Mouse (Mus musculus): Measurements from ENCODE around the gene Klc3.

The Klc3 gene

DNA sequence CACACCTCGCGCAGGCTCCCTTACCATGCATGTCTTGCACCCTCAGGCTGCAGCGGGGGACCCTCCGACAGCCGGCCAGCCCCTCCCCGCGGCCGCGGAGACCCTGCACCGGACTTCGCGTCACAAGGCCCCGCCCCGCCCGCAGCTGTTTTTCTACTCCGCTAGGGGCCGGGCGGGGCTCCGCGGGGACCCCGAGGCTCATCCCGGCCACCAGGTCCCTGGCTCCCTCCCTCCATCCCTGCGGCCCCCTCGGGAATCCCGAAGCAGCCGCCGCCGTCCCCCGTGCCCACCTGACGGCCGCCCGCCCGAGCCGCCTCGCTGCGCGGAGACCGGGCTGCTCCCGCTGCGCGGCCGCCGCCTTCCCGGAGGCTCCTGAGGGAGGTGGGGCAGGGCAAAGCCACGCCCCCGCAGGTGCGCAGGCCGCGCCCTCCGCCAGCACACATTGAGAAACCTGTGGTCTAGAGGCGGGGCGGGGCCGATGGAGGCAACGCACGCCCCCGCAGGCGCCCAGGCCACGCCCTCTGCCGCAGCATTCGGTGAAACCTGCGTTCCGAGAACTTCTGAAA lies at the start of gene Klc3:
Gene Klc3, minus strand, starts transcription at position 374 of the 566 bp plus-strand sequence.
- peak; percentile 32 to 81 for DNase-seq (ENCODE audit: low spot score in 2 of 2)

- no peak for DNase-seq (ENCODE audit: low spot score in 2 of 2)
These were observed 45.3 kb upstream of the Klc3 start for GRCm38 (mm10) chr7:19449165-19449564.

DNA sequence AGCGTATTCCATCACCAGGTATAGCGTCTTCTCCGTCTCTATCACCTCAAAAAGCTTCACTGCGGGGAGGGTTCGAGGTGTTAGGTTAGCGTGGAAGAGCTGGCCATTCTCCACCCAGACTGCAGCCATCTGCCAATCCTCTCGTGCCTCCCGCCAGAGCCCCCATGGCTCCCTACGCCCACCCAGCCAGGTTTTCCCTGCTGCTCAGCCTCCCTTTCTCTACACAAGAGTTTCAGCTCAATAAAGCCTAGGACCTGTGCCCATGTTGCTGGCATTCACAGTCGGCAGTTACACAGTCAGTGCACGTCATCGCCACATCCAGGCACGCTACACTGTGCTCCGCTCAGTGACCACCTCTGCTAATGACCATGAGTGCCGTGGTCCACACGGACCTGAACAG lies 43.8 kb upstream of the Klc3 start:
- DNase-seq (ENCODE audit: low spot score in 2 of 2), result no peak

GRCm38 (mm10) chr7:19444801-19445200 lies 40.9 kb upstream of the Klc3 start:
- DNase-seq (ENCODE audit: low spot score in 2 of 2), result no peak

- peak; percentile 81 to 87 for DNase-seq (ENCODE audit: low spot score in 2 of 2)
These were observed 39.4 kb upstream of the Klc3 start for GRCm38 (mm10) chr7:19443344-19443743.

DNA sequence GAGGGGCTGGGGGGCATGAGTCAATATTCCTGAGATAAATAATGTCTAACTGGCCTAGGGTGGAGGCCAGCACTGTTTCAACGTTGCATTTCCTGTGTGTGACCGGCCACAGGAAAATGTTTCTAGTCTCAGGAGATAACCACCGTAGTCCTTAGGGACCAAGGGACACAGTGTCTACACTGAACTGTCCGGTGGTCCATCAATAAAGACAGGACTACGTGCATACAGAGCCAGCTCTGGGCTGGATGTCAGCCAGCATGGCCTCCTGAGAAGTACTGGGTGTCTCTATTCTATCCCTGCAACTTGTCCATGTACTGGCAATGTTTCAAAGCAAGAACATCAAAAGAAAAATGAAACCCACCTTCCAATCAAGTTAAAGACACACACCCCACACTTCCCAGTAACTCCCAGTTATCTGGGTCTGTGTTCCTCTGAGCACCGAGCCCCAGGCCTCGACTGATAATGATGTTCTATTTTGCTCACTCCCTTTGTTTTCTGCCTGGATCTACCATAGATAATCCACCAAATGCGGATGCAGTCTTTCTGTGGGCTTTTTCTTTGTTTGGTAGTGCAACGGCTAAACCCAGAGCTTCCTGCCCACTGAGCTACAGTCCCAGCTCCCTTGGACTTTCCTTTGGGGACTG lies 37.7 kb upstream of the Klc3 start:
- DNase-seq (ENCODE audit: low spot score in 2 of 2), result no peak

GRCm38 (mm10) chr7:19437048-19437447 lies 33.1 kb upstream of the Klc3 start:
- no peak for DNase-seq (ENCODE audit: low spot score in 2 of 2)

- DNase-seq (ENCODE audit: low spot score in 2 of 2), result no peak
These were observed 32.4 kb upstream of the Klc3 start for GRCm38 (mm10) chr7:19436276-19436675.

GRCm38 (mm10) chr7:19432475-19432874 lies 28.6 kb upstream of the Klc3 start:
- no peak for DNase-seq (ENCODE audit: low spot score in 2 of 2)

DNA sequence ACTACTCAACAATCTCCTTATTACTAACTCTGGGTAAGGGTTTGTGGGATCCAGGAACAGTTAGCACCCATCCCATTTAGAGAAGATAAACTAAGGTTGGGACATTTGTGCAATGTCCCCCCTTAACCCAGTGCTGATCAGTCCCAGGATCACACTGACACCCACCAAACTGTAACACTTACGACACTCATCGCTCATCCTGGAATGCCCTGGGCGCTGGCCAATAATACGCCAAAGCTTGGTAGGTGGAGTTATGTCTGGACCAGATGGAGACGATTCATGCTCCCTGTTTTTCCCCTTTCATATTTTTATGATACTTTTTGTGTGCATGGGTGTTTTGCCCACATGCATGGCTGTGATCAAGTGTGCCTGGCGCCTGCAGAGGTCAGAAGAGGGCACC lies 26.5 kb upstream of the Klc3 start:
- DNase-seq (ENCODE audit: low spot score in 2 of 2), result no peak

GRCm38 (mm10) chr7:19429726-19430125 lies 25.8 kb upstream of the Klc3 start:
- DNase-seq (ENCODE audit: low spot score in 2 of 2), result peak in 1 of 2 experiments; percentile 45

GRCm38 (mm10) chr7:19427999-19428650 lies 24.2 kb upstream of the Klc3 start:
- peak in 1 of 2 experiments; percentile 67 for DNase-seq (ENCODE audit: low spot score in 2 of 2)

GRCm38 (mm10) chr7:19426888-19427287 lies 23.0 kb upstream of the Klc3 start:
- no peak for DNase-seq (ENCODE audit: low spot score in 2 of 2)

DNA sequence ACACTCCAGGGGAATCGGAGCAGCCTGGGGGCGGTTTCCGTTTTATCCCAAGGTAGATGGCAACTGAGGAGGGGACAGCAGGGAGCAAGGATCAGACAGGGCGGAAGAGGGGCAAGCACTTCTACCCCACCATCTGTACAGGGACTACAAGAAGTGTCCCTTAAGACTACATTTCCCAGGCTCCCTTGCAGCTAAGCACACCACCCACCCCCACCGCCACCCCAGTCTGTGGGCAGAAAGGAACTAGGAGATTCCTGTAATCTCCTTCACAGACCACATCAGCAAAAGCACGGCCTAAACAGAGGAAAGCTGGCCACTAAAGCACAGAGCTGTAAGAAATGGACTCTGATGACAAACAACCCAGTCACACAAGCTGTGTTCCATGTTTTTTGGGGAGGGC lies 22.4 kb upstream of the Klc3 start:
- DNase-seq (ENCODE audit: low spot score in 2 of 2), result no peak

DNA sequence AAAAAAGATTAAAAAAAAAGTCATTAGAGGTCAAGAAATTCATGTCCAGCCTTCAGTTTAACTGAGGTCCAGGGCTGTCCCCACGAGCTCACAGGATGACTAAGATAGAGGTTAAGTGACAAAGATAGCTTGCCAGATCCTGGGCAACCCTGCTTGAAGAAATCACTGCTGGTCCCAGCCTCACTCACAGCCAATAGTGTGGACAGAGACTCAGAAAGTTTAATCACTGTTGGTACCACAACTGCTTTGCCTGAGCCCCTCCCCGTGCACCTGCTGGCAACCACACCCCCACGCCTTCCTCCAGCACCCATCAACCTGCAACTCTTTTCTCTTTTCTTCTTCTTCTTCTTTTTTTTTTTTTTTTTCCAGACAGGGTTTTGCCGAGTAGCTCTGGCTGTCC lies 20.1 kb upstream of the Klc3 start:
- DNase-seq (ENCODE audit: low spot score in 2 of 2), result no peak

DNA sequence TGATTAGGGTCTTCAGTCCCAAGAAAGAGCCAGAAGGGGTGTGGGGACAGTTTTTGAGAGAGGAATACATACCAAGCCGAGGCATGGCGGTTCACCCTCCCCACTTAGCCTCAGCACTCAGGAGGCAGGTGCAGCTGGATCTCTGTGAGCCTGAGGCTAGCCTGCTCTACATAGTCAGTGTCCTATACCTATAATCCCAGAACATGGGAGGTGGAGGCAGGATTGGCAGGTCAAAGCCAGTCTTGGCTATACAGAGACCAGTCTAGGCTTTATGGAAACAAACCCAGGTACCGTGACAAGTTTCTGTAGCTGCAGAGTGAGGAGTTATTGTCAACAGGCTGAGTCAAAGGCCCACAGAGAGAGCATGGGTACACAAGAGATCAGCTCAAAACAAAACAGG lies 19.2 kb upstream of the Klc3 start:
- DNase-seq (ENCODE audit: low spot score in 2 of 2), result no peak

DNA sequence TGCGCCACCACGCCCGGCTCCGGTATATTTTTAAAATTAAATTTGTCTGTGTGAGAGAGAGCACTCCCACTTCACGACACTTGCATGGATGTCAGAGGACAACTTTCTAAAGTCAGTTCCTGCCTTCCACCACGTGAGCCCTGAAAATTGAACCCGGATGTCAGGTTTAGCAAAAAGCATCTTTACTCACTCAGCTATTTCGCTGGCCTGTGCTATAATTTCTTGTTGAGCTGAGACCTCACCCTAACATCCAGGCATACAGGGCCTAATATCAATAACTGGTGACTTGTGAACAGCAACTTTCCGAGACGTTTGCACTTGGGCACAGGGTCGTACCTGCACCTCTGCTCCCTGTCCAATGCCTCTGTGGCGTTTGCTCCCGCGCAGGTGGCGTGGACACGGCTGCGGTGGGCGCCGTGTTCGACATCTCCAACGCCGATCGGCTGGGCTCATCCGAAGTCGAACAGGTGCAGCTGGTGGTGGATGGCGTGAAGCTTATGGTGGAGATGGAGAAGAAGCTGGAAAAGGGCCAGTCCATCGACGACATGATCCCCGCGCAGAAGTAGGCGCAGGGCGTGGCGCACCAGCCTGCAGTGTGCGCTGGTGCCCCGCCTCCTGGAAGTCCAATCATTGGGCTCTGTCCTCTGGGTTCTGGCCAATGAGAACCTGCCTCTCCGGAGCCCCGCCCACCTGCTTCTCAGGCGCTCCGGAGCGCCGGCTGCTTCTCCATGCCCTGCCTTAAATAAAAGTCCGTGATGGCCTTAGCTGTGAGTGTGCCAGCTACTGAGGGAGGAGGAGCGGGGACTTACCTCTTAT lies 17.1 kb upstream of the Klc3 start:
- peak; percentile 65 to 91 for DNase-seq (ENCODE audit: low spot score in 2 of 2)

DNA sequence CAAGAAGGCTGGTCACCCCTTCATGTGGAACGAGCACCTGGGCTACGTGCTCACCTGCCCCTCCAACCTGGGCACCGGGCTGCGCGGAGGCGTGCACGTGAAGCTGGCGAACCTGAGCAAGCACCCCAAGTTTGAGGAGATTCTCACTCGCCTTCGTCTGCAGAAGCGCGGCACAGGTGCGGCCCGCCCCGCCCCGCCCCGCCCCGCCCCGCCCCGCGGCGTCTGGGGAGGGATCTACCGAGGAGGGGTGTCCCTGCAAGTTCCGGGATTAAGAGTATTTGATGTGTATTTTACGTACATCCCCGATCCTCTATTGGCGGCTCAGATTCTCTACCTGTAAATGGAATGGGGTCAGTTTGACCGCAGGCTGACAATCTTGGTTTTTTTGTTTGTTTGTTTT lies 16.2 kb upstream of the Klc3 start:
- DNase-seq (ENCODE audit: low spot score in 2 of 2), result no peak

- no peak for DNase-seq (ENCODE audit: low spot score in 2 of 2)
These were observed 12.7 kb upstream of the Klc3 start for GRCm38 (mm10) chr7:19416590-19416989.

DNA sequence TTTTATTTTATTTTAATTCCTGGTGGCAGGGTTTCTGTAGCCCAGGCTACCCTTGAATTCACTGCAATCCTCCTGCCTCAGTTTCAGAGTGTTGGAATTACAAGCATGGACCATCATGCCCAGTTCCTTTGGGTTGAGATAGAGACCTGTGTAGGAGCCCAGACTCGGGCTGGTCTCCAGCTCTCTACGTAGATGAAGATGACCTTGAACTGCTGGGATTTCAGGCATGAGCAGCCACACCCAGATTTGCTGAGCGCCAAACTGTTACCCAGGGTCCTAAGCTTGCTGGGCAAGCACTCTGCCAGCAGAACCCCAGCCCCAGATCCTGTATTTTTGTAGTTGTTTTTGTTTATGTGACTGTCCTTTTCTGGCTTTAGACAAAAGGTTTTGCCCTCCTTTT lies 9.6 kb upstream of the Klc3 start:
- DNase-seq (ENCODE audit: low spot score in 2 of 2), result no peak

DNA sequence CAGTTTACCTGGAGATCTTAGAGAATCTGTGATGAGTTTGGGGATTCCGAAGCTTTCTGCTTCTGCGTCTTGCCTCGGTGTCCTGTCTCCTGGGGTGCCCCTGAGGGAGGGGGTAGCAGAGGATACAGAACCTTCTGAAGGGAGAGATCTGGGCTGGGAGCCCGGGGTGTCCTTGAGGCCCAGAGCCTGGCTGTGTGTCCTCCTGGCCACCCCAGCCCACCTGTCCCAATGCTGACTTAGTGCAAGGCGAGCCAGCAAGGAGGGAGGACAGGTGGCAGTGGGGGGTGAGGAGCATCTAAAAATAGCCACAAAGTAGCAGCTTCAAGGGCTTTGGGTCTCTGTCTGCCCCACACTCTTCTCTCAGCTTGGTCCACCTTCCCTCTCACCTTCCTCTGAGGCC lies 7.9 kb upstream of the Klc3 start:
- no peak for DNase-seq (ENCODE audit: low spot score in 2 of 2)

DNA sequence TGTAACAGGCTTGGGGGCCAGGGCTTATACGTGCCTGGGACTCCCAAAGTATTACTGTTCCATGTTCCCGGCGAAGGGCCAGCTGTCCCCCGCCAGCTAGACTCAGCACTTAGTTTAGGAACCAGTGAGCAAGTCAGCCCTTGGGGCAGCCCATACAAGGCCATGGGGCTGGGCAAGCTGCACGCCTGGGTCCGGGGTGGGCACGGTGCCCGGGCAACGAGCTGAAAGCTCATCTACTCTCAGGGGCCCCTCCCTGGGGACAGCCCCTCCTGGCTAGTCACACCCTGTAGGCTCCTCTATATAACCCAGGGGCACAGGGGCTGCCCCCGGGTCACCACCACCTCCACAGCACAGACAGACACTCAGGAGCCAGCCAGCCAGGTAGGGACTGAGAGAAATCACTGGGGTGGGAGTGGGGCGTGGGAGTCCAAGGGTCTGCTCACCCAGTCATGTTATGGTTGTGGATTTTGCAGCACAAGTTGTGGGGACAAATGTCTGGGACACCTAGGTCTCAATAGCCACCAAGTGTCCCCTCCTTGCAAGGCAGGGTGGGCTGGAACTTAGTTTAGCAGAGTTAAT lies 7.0 kb upstream of the Klc3 start:
- DNase-seq (ENCODE audit: low spot score in 2 of 2), result no peak
